Mouse (Mus musculus) spleen, adult 18-20 months (tissue): ENCODE results near the gene Evl.

Experiments
- DNase-seq, 2 experiments: peaks; one replicate each; pipeline ENCODE4 v3.0.0; 2022; ENCODE audit warnings: mixed read lengths in 2 of 2

Evl gene

GRCm38 (mm10) chr12:108591586-108591985 is 37.1 kb downstream of the Evl start:
- no peak for DNase-seq

- no peak for DNase-seq
These were observed 38.3 kb downstream of the Evl start for GRCm38 (mm10) chr12:108592866-108593265.

- no peak for DNase-seq
These were observed 46.3 kb downstream of the Evl start for GRCm38 (mm10) chr12:108600864-108601263.

GRCm38 (mm10) chr12:108601326-108601725 is 46.8 kb downstream of the Evl start:
- DNase-seq, result no peak

- DNase-seq, result no peak
These were observed 50.0 kb downstream of the Evl start for GRCm38 (mm10) chr12:108604546-108604945.

GRCm38 (mm10) chr12:108605521-108606281 is 51.2 kb downstream of the Evl start:
- DNase-seq, result no peak

GRCm38 (mm10) chr12:108606321-108606720 is 51.8 kb downstream of the Evl start:
- no peak for DNase-seq

- no peak for DNase-seq
These were observed 54.9 kb downstream of the Evl start for GRCm38 (mm10) chr12:108609446-108609845.

- no peak for DNase-seq
These were observed 55.7 kb downstream of the Evl start for GRCm38 (mm10) chr12:108610255-108610654.

- peak; percentile 46 to 82 for DNase-seq
These were observed 58.6 kb downstream of the Evl start for GRCm38 (mm10) chr12:108613081-108613480.

GRCm38 (mm10) chr12:108617511-108617910 is 63.0 kb downstream of the Evl start:
- no peak for DNase-seq

- DNase-seq, result no peak
These were observed 65.4 kb downstream of the Evl start for GRCm38 (mm10) chr12:108619853-108620416.

GRCm38 (mm10) chr12:108622406-108622805 is 67.9 kb downstream of the Evl start:
- DNase-seq, result no peak

GRCm38 (mm10) chr12:108629556-108629955 is 75.0 kb downstream of the Evl start:
- DNase-seq, result no peak

GRCm38 (mm10) chr12:108630741-108631688 is 76.5 kb downstream of the Evl start:
- DNase-seq, result peak; percentile 20 to 38

GRCm38 (mm10) chr12:108632501-108632900 is 78.0 kb downstream of the Evl start:
- DNase-seq, result no peak

- DNase-seq, result no peak
These were observed 79.5 kb downstream of the Evl start for GRCm38 (mm10) chr12:108634031-108634430.

GRCm38 (mm10) chr12:108635501-108635900 is 81.0 kb downstream of the Evl start:
- DNase-seq, result peak; percentile 37 to 46

GRCm38 (mm10) chr12:108637440-108637839 is 82.9 kb downstream of the Evl start:
- no peak for DNase-seq

- no peak for DNase-seq
These were observed 84.6 kb downstream of the Evl start for GRCm38 (mm10) chr12:108639126-108639525.

GRCm38 (mm10) chr12:108642019-108642418 is 87.5 kb downstream of the Evl start:
- no peak for DNase-seq

GRCm38 (mm10) chr12:108646234-108646633 is 91.7 kb downstream of the Evl start:
- DNase-seq, result no peak

GRCm38 (mm10) chr12:108647784-108648183 is 93.3 kb downstream of the Evl start:
- no peak for DNase-seq
